Mouse (Mus musculus) CH12.LX (cell line): Measurements from ENCODE around the gene Grin3a.

ENCODE experiments used
- HCFC1 ChIP-seq: IDR thresholded peaks from 2 replicates; pipeline ENCODE4 v1.6.1; 2012; ENCODE audit warnings: low read depth, mild to moderate bottlenecking, inconsistent platforms, low read length, improper control_type of control experiment
- POLR2A ChIP-seq: IDR thresholded peaks from 2 replicates; pipeline ENCODE4 v1.6.1; 2011; ENCODE audit warnings: low read depth, mild to moderate bottlenecking, improper control_type of control experiment, low read length
- ZC3H11A ChIP-seq: IDR thresholded peaks from 2 replicates; pipeline ENCODE4 v1.6.1; 2012; ENCODE audit warnings: low read depth, mild to moderate bottlenecking, inconsistent platforms, low read length, improper control_type of control experiment
- ZNF384 ChIP-seq: IDR thresholded peaks from 2 replicates; pipeline ENCODE4 v1.6.1; 2012; ENCODE audit warnings: low read depth, low read length, improper control_type of control experiment, inconsistent platforms

- TF ChIP-seq POLR2A = peak; percentile 80
- TF ChIP-seq HCFC1 = peak; percentile 95
- no peak for TF ChIP-seq ZC3H11A
- no peak for TF ChIP-seq ZNF384
Observed at GRCm38 (mm10) chr4:49631319-49632138, 214.0 kb downstream of the Grin3a start, which contains the start of gene Rnf20.
